Mouse (Mus musculus) bone marrow macrophage, adult 2 months (primary cell): ENCODE results near the gene Nop2.

Experiments used
- CTCF ChIP-seq: IDR thresholded peaks from 2 replicates; pipeline ENCODE4 v1.5.1; 2012; ENCODE audit warnings: low read depth, mild to moderate bottlenecking, low read length, moderate library complexity
- POLR2A ChIP-seq: IDR thresholded peaks from 2 replicates; pipeline ENCODE4 v1.6.1; 2012; ENCODE audit warnings: mild to moderate bottlenecking, low read depth, low read length, borderline replicate concordance

- TF ChIP-seq POLR2A (no peak), CTCF (no peak)
Observed at GRCm38 (mm10) chr6:125089521-125090321, 42.0 kb upstream of the Nop2 start.
